Mouse (Mus musculus) adrenal gland, adult 2 months (tissue): ENCODE data around the gene Rbp3. TPM values are rescaled to one million over a fixed set of nuclear protein-coding genes. Genes with fewer than 3 reads are reported as not detected.

ENCODE experiments used
- DNase-seq: peaks from one replicate; pipeline ENCODE4 v3.0.0; 2021
- polyA plus RNA-seq: library from polyadenylated mRNA; depleted of rRNA; stranded (reverse); fragments of >200 nt; gene quantifications from 2 replicates; pipeline ENCODE4 v1.2.3, GENCODE M21; 2012; rRNA removed
- total RNA-seq, 2 experiments: library from RNA; stranded (reverse); gene quantifications; 2 replicates each; pipeline ENCODE4 v1.2.3; 2021

Rbp3 gene
- total and polyA plus RNA-seq, 3 experiments: not detected

DNA sequence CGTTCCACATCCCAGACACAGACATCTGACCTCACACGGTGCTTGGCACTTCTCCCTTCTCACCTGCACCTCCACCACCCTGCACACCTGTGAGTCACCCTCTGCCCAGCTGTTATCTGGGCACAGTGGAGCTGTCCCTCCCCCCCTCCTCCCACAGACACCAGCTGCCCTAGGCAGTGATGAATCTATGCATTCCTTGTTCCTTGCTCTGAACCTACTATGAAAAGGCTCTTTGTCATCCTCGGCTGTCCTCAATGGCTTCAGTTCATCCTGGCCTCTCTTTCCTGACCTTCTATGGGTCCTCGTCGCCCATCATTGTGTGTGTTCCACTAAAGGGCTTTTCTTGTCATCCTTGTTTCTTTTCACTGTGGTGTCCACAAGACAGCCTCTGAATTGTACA, 20.9 kb downstream of the Rbp3 start:
- DNase-seq: no peak

DNA sequence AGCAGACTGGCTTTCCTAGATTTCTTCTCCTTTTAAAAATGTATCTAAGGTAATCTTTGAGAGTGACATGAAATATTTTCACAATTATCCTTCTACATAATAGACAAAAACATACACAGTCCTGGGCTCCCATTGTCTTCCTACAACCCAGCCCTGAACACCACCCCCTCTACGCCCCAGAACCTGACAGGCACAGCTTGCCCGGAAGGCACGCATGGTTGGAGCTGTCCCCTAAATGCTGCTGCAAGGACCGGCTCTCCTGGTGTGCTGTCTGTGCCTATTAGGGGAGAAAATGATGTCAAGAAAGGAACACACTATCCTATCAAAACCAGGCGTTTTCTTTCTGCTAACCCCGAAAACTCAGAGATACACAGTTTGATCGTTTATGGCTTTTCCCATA, 23.9 kb downstream of the Rbp3 start:
- DNase-seq: no peak

DNA sequence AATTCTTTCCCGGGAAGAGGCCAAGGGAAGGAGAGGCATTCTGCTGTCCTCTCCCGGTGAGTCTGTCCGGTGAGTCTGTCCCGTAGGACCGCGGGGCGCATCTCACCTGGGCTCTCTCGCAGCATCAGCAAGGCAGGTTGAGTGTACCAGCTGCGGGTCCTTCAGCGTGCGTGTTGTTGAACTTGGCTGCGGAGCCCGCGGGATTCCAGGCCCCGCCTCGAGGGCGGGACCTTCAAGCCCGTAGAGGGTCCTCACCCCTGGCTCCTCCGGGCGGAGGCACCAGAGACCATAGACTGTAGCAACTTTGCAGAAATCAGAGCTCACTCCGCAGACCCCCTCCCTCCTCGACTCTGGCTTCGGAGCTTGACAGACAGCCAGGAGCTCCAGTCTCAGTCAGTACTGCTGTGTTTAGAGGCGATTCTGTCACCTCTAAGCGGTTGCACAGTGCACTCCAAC, 24.8 kb downstream of the Rbp3 start, which contains the start of gene Zfp488:
Gene Zfp488 (minus strand): TSS at position 161 of the 456 bp plus-strand sequence.
- no peak for DNase-seq

DNA sequence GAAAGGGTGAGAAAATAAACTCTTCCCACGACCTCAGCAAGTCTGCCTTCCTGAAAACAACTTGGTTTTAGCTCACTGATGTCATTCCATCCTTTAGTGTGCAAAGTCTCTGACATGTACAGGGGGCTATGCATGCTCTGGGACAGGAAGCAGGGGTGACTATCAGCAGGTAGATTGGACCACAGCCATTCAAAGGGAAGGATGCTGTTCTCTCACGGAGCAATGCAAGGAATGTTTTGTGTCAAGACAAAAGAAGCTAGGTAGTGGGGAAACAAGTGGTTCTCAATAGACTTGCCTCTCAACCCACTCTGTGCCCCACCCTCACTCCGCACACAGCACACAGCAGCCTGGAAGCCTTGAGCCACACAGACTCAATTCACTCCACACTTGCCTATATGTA, 35.4 kb downstream of the Rbp3 start:
- DNase-seq: no peak

DNA sequence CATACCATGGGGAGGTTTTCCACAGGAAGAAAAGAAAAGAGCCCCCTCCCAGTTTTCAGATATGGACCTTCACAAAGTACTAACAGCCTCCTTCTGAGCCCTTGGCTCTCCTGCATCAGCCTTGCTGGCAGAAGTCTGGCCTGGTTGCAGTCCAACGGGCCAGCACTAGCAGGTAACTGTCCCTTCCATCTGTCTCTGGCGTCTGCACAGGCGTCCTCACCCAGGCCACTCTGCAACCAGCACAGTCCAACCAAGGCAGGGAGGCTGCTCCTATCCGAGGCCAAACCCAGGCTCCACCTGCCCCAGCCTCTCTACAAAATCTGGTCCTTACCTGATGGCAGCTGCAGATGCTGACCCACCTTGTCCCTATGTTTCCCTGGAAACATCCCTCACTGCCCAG, 38.2 kb downstream of the Rbp3 start:
- no peak for DNase-seq

DNA sequence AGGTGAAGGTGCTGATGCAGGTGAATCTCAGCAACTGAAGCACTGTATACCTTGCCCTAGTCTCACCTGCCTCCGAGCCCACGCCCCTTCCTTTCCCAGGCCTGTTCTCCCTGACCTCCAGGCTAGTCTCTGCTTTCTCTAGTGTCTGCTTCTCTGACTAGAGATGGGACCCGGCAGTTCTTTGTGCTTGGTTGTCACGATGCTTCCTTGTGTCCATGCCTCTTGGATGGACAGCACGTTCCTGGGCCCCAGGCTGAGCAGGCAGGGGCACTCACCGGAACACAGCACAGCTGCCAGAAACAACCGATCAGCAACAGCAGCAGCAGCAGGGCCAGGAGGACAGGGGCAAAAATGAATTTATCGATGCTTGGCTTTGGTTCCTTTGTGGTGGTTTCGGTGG, 39.2 kb downstream of the Rbp3 start:
- no peak for DNase-seq

DNA sequence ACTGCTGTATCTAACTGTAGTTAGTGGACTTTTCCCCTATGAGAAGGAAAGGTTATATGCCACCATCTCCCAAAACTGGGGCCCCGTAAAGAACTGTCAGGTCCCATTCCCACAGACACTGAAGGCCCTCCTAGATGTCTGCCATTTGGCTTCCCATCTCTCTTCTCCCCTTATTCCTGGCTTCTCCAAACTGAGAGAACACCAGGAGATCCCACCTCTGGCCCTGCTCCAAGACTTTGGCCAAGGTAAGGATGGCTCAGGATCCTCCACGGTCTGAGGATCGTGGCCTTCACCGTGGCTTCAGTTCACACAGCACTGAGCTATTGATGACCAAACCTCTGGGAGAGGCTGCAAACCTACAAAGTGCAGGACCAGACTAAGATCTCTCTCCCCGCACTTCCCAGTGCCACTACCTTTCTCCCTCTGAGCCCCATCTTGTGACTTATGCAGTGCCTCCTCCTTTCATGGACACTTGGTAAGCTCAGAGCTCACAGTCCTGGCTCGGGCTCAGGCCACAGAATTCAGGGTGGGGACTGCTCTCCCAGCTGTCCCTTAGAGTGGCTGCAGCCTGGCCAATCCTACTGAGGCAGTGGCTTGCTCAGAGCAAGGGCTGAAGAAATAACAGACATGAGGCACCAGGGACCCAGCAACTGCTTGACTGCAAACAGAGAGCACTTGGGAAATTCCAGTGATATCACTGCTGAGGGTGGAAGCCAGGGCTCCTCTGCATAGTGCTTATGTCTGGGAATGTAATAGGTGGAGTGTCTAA, 39.9 kb downstream of the Rbp3 start:
- DNase-seq: no peak

DNA sequence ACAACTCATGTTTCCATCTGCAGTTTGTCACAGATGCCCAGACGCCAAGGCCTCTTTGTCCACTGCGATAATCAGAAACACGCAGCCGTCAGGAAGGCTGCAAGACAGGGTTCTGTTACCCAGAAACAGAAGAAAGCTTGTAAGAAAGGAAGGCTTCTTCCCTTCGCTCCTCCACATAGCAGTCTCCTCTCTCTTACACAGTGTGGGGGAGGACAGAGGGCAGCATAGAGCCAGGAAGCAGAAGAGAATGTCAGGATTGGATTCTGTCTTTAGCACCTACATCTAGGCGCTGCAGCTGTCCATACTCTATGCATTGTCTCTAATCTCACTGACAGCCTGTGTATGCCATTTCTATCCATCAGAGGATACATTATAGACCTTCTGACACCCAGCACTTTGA, 43.6 kb downstream of the Rbp3 start:
- DNase-seq: no peak

DNA sequence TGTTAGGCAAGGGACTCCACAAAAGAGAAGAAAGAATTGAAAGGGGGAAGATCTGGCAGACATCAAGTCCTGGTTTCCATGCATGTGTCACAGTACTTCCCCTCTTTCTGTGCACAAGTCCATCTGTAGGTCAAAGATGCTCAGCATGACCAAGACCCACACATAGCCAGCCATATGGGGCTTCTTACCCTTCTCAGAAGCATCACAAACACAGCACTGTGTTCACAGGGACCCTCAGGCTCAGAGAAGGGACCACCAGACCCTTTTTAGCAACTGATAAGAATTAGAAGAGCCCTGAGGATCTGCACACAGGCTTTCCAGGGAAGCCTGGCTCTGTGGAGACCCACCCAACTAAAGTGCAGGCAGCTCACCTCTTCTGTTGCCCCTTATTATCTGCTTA, 46.3 kb downstream of the Rbp3 start:
- DNase-seq: no peak

DNA sequence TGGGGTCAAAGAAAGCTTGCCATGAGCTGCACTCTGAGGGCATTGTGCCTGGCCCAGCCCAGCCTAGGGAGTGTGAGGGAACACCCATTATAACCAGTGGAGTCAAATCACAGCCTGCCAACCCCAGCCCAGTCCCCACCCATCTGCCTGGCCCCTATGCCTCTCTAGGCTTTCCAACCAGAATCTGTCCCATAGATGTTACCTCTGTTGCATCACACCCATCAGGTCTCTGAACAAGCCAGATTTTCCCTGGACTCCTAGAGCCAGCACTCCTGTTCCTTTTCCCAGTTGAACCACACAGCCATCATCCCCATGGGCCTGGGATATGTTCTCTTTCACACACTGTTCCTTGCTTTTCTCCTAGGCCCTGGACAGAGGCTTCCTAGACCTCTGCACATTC, 47.6 kb downstream of the Rbp3 start:
- DNase-seq: no peak

DNA sequence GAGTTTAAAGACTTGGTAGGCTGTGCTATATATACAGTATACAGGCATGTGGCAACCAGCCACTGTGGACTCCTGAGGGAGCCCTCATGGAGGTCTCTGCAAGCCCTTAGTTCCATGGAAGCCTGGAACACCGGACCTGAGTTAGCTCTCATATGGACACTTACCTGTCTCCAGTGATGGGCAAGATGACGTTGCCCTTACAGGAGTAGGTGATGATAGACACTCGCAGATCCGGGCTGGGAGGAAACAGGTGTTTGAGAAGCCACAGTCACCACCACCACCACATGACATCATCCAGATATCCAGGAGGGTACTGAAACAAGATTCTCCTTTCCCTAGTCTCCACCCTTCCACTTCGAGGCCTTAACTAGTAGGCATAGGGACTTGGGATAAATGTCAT, 48.6 kb downstream of the Rbp3 start:
- DNase-seq: no peak

Other genes with a start within 250 kb of the Rbp3 start
- gene Gdf10, start 30.4 kb upstream of the Rbp3 start, total RNA-seq: 10 to 100 TPM; 11.2 to 24.6 TPM
- 50.5 and 52.1 TPM in 2 replicates for gene Gdf10, start 30.4 kb upstream of the Rbp3 start, polyA plus RNA-seq
- gene Gdf2, start 13.0 kb upstream of the Rbp3 start, total RNA-seq: not detected
- gene Gdf2, start 13.0 kb upstream of the Rbp3 start, polyA plus RNA-seq: 0.03 TPM in 1 of 2 replicates, not detected in the other
- under 1 TPM in 1 of 2 experiments, not detected in 1; 0.07 TPM for gene Zfp488, start 24.8 kb downstream of the Rbp3 start, total RNA-seq
- 0.02 TPM in 1 of 2 replicates, not detected in the other for gene Zfp488, start 24.8 kb downstream of the Rbp3 start, polyA plus RNA-seq
- not detected for gene Gm30083, start 61.2 kb downstream of the Rbp3 start, total RNA-seq
- not detected in 2 replicates for gene Gm30083, start 61.2 kb downstream of the Rbp3 start, polyA plus RNA-seq
- under 1 TPM; 0.14 to 0.24 TPM for gene Gm5460, start 62.8 kb downstream of the Rbp3 start, total RNA-seq
- 0.36 and 0.47 TPM in 2 replicates for gene Gm5460, start 62.8 kb downstream of the Rbp3 start, polyA plus RNA-seq
- gene Antxrl, start 98.7 kb downstream of the Rbp3 start, total RNA-seq: not detected
- not detected in 2 replicates for gene Antxrl, start 98.7 kb downstream of the Rbp3 start, polyA plus RNA-seq
- 1 to 10 TPM; 3.6 to 5.9 TPM for gene Anxa8, start 132.0 kb downstream of the Rbp3 start, total RNA-seq
- 0.74 and 1.2 TPM in 2 replicates for gene Anxa8, start 132.0 kb downstream of the Rbp3 start, polyA plus RNA-seq
- gene A630023A22Rik, start 148.8 kb downstream of the Rbp3 start, total RNA-seq: not detected
- gene A630023A22Rik, start 148.8 kb downstream of the Rbp3 start, polyA plus RNA-seq: not detected in 2 replicates
- gene Npy4r, start 198.5 kb downstream of the Rbp3 start, total RNA-seq: under 1 TPM; 0.09 to 0.10 TPM
- 0.02 and 0.15 TPM in 2 replicates for gene Npy4r, start 198.5 kb downstream of the Rbp3 start, polyA plus RNA-seq
- 1 to 10 TPM; 1.4 to 2.8 TPM for gene Gprin2, start 247.7 kb downstream of the Rbp3 start, total RNA-seq
- 0.85 and 1.3 TPM in 2 replicates for gene Gprin2, start 247.7 kb downstream of the Rbp3 start, polyA plus RNA-seq